Mouse (Mus musculus) E14TG2a.4 (cell line): ENCODE measurements around the gene Duox1.

ENCODE experiments used
- H3K27me3 ChIP-seq: 2 replicates; pipeline ENCODE4 v1.6.1; 2014; ENCODE audit warnings: low read length, control low read depth; ENCODE audit not compliant: insufficient read depth
- H3K36me3 ChIP-seq: 2 replicates; pipeline ENCODE4 v1.6.1; 2014; ENCODE audit warnings: low read length, control low read depth; ENCODE audit not compliant: insufficient read depth
- H3K4me1 ChIP-seq: replicated peaks from 2 replicates; pipeline ENCODE4 v1.6.1; 2014; ENCODE audit warnings: low read depth, low read length, control low read depth
- H3K4me3 ChIP-seq: replicated peaks from 2 replicates; pipeline ENCODE4 v1.5.1; 2014; ENCODE audit warnings: mild to moderate bottlenecking, low read length
- H3K9me3 ChIP-seq: 2 replicates; pipeline ENCODE4 v1.6.1; 2014; ENCODE audit warnings: low read length, control low read depth
- CTCF ChIP-seq: conservative IDR thresholded peaks from 2 replicates; pipeline ENCODE4 v1.5.1; 2014; ENCODE audit warnings: low read length
- NANOG ChIP-seq: IDR thresholded peaks from 2 replicates; pipeline ENCODE4 v1.6.1; 2014; ENCODE audit warnings: borderline replicate concordance, low read length, mixed read lengths
- POU5F1 ChIP-seq: IDR thresholded peaks from 2 replicates; pipeline ENCODE4 v1.6.1; 2014; ENCODE audit warnings: low read length, borderline replicate concordance

The Duox1 gene

GRCm38 (mm10) chr2:122298596-122299490 lies 16.6 kb upstream of the Duox1 start, which contains the start of gene Duoxa2:
TSS of gene Duoxa2 (plus strand) at chr2:122298900.
- H3K9me3 ChIP-seq, result no peaks in the 10 kb centered on the region
- H3K36me3 ChIP-seq, result no peaks in the 10 kb centered on the region
- H3K4me3 ChIP-seq, result peak within 1 kb of the TSS; percentile 61
- peaks cover 91% of the 10 kb centered on the region for H3K27me3 ChIP-seq
- TF ChIP-seq CTCF (no peak), POU5F1 (no peak), NANOG (no peak)
- H3K4me1 ChIP-seq, result peaks cover 42% of the 10 kb centered on the region

GRCm38 (mm10) chr2:122299911-122300655 lies 15.4 kb upstream of the Duox1 start:
- TF ChIP-seq NANOG (no peak), POU5F1 (no peak), CTCF (no peak)
- no peak overlapping the region for H3K4me3 ChIP-seq
- peaks cover 42% of the 10 kb centered on the region for H3K4me1 ChIP-seq
- H3K27me3 ChIP-seq, result peaks cover 91% of the 10 kb centered on the region
- no peaks in the 10 kb centered on the region for H3K9me3 ChIP-seq
- H3K36me3 ChIP-seq, result no peaks in the 10 kb centered on the region

GRCm38 (mm10) chr2:122300656-122301020 lies 14.8 kb upstream of the Duox1 start:
- Histone ChIP-seq H3K9me3 (no peaks in the 10 kb centered on the region), H3K4me3 (peak overlapping the region; percentile 67), H3K4me1 (peaks cover 42% of the 10 kb centered on the region), H3K27me3 (peaks cover 92% of the 10 kb centered on the region), H3K36me3 (no peaks in the 10 kb centered on the region)
- TF ChIP-seq NANOG (no peak), CTCF (no peak), POU5F1 (no peak)

GRCm38 (mm10) chr2:122301081-122301920 lies 14.2 kb upstream of the Duox1 start:
- Histone ChIP-seq H3K4me1 (peaks cover 39% of the 10 kb centered on the region), H3K9me3 (no peaks in the 10 kb centered on the region)

GRCm38 (mm10) chr2:122301921-122302573 lies 13.4 kb upstream of the Duox1 start:
- Histone ChIP-seq H3K4me1 (peaks cover 39% of the 10 kb centered on the region), H3K9me3 (no peaks in the 10 kb centered on the region), H3K36me3 (no peaks in the 10 kb centered on the region), H3K4me3 (peak overlapping the region; percentile 67), H3K27me3 (peaks cover 95% of the 10 kb centered on the region)
- no peak for TF ChIP-seq POU5F1
- no peak for TF ChIP-seq NANOG
- TF ChIP-seq CTCF, result no peak

More at GRCm38 (mm10) chr2:122301081-122301920, 14.2 kb upstream of the Duox1 start:
- Histone ChIP-seq H3K4me3 (peak overlapping the region; percentile 67), H3K27me3 (peaks cover 93% of the 10 kb centered on the region), H3K36me3 (no peaks in the 10 kb centered on the region)
- TF ChIP-seq NANOG (no peak), POU5F1 (no peak), CTCF (no peak)

GRCm38 (mm10) chr2:122302574-122303241 lies 12.8 kb upstream of the Duox1 start:
- Histone ChIP-seq H3K4me1 (peaks cover 33% of the 10 kb centered on the region), H3K9me3 (no peaks in the 10 kb centered on the region), H3K36me3 (no peaks in the 10 kb centered on the region), H3K4me3 (no peak overlapping the region), H3K27me3 (peaks cover 94% of the 10 kb centered on the region)
- TF ChIP-seq CTCF (peak; percentile 65), POU5F1 (no peak)

- Histone ChIP-seq H3K4me3 (no peak overlapping the region), H3K27me3 (peaks cover 92% of the 10 kb centered on the region), H3K4me1 (peaks cover 18% of the 10 kb centered on the region), H3K36me3 (no peaks in the 10 kb centered on the region), H3K9me3 (no peaks in the 10 kb centered on the region)
- TF ChIP-seq POU5F1 (no peak), NANOG (no peak), CTCF (no peak)
Measured at GRCm38 (mm10) chr2:122304544-122304943, 10.9 kb upstream of the Duox1 start.
